Mouse (Mus musculus) hindbrain, embryonic 10.5 days (tissue): Measurements from ENCODE around the gene Gdf15. TPM values are rescaled to one million over a fixed set of nuclear protein-coding genes. Genes with fewer than 3 reads are reported as not detected.
A peak's percentile ranks its signal among the peaks of the same experiment; 100 is the strongest.

Experiments
- DNase-seq: peaks from one replicate; pipeline ENCODE4 v3.0.0-alpha.2; 2017; ENCODE audit warnings: low spot score
- H3K27ac ChIP-seq: fragments of 300-500 bp; sonication (generic); 2 replicates; pipeline ENCODE4 v1.5.1; 2016; ENCODE audit warnings: mild to moderate bottlenecking, moderate library complexity
- H3K27me3 ChIP-seq: fragments of 300-500 bp; sonication (generic); 2 replicates; pipeline ENCODE4 v1.6.1; 2016; ENCODE audit warnings: mild to moderate bottlenecking; ENCODE audit not compliant: poor library complexity, insufficient read depth, severe bottlenecking
- H3K36me3 ChIP-seq: fragments of 300-500 bp; sonication (generic); 2 replicates; pipeline ENCODE4 v1.6.1; 2016; ENCODE audit warnings: mild to moderate bottlenecking, moderate library complexity
- H3K4me1 ChIP-seq: fragments of 300-500 bp; sonication (generic); replicated peaks from 2 replicates; pipeline ENCODE4 v1.6.1; 2016; ENCODE audit warnings: mild to moderate bottlenecking
- H3K4me3 ChIP-seq: fragments of 300-500 bp; sonication (generic); 2 replicates; pipeline ENCODE4 v1.5.1; 2016; ENCODE audit warnings: mild to moderate bottlenecking, moderate library complexity
- H3K9me3 ChIP-seq: fragments of 300-500 bp; sonication (generic); 2 replicates; pipeline ENCODE4 v1.6.1; 2016; ENCODE audit warnings: mild to moderate bottlenecking, moderate library complexity
- WGBS: fragments of 180-500 bp; shearing (Covaris S2); methylation state at CpG from one replicate; pipeline ENCODE4 v1.1.7; 2016; 5-methylcytosine and 5-hydroxymethylcytosine counted together
- polyA plus RNA-seq: library from polyadenylated mRNA; unstranded; fragments of >200 nt; fragmentation: Nextera tagmentation; extraction: Ambion mirVana; gene quantifications from 2 replicates; pipeline ENCODE4 v1.2.1, GENCODE M21; 2016

Gdf15 gene
- polyA plus RNA-seq: not detected in 2 replicates

- WGBS: 76% methylated on average over 6 of the region's 6 CpGs
- Histone ChIP-seq H3K27ac (peak within 1 kb of the TSS; percentile 23; the same call in 1 of the 2 replicates), H3K9me3 (no peaks in the 10 kb centered on the region), H3K4me3 (peak within 1 kb of the TSS; percentile 54; the same call in 1 of the 2 replicates), H3K27me3 (peaks cover 38% of the 10 kb centered on the region), H3K36me3 (no peaks in the 10 kb centered on the region), H3K4me1 (peaks cover 42% of the 10 kb centered on the region)
- DNase-seq: no peak
Measured at GRCm38 (mm10) chr8:70632346-70632892, at the start of gene Gdf15. Gdf15 (minus strand) TSS chr8:70632456.

- Histone ChIP-seq H3K9me3 (no peaks in the 10 kb centered on the region), H3K27me3 (peaks cover 3% of the 10 kb centered on the region; the same call in 1 of the 2 replicates), H3K36me3 (peaks cover 34% of the 10 kb centered on the region), H3K4me1 (peaks cover 21% of the 10 kb centered on the region), H3K27ac (no peak overlapping the region), H3K4me3 (no peak overlapping the region)
- no peak for DNase-seq
- WGBS: 75% methylated on average over 3 of the region's 3 CpGs
Measured at GRCm38 (mm10) chr8:70681410-70681809, 49.2 kb upstream of the Gdf15 start.

GRCm38 (mm10) chr8:70680039-70680438, 47.8 kb upstream of the Gdf15 start:
- peaks cover 41% of the 10 kb centered on the region for H3K36me3 ChIP-seq
- 82% methylated on average over 3 of the region's 3 CpGs for WGBS
- H3K27me3 ChIP-seq: peaks cover 3% of the 10 kb centered on the region; the same call in 1 of the 2 replicates
- H3K9me3 ChIP-seq: no peaks in the 10 kb centered on the region
- 0 out of 2 replicates have a peak overlapping the region, but pooled peaks have one; percentile 24 for H3K27ac ChIP-seq
- peaks cover 21% of the 10 kb centered on the region for H3K4me1 ChIP-seq
- DNase-seq: no peak
- H3K4me3 ChIP-seq: no peak overlapping the region

GRCm38 (mm10) chr8:70679404-70679803, 47.1 kb upstream of the Gdf15 start:
- Histone ChIP-seq H3K4me3 (no peak overlapping the region), H3K27me3 (peaks cover under 1% of the 10 kb centered on the region; the same call in 1 of the 2 replicates), H3K4me1 (peaks cover 22% of the 10 kb centered on the region), H3K36me3 (peaks cover 41% of the 10 kb centered on the region), H3K27ac (no peak overlapping the region), H3K9me3 (no peaks in the 10 kb centered on the region)
- 86% methylated on average over 4 of the region's 4 CpGs for WGBS
- no peak for DNase-seq

GRCm38 (mm10) chr8:70678679-70679078, 46.4 kb upstream of the Gdf15 start:
- no peak for DNase-seq
- H3K27me3 ChIP-seq: no peaks in the 10 kb centered on the region; the same call in 1 of the 2 replicates
- H3K9me3 ChIP-seq: no peaks in the 10 kb centered on the region
- H3K4me1 ChIP-seq: peaks cover 25% of the 10 kb centered on the region
- H3K36me3 ChIP-seq: peaks cover 41% of the 10 kb centered on the region
- H3K27ac ChIP-seq: no peak overlapping the region
- H3K4me3 ChIP-seq: no peak overlapping the region

- Histone ChIP-seq H3K27ac (peak overlapping the region; percentile 16; the same call in 1 of the 2 replicates), H3K4me1 (peaks cover 26% of the 10 kb centered on the region), H3K27me3 (no peaks in the 10 kb centered on the region; the same call in 1 of the 2 replicates), H3K4me3 (no peak overlapping the region), H3K9me3 (no peaks in the 10 kb centered on the region), H3K36me3 (peaks cover 41% of the 10 kb centered on the region)
- WGBS: 93% methylated on average over 15 of the region's 15 CpGs
- DNase-seq: no peak
Measured at GRCm38 (mm10) chr8:70677451-70678080, 45.3 kb upstream of the Gdf15 start.

GRCm38 (mm10) chr8:70675336-70675735, 43.1 kb upstream of the Gdf15 start:
- H3K9me3 ChIP-seq: no peaks in the 10 kb centered on the region

GRCm38 (mm10) chr8:70674716-70675115, 42.5 kb upstream of the Gdf15 start:
- H3K36me3 ChIP-seq: peaks cover 36% of the 10 kb centered on the region
- H3K27me3 ChIP-seq: no peaks in the 10 kb centered on the region
- DNase-seq: no peak
- H3K4me3 ChIP-seq: peak overlapping the region; percentile 71
- 88% methylated on average over 4 of the region's 4 CpGs for WGBS
- peaks cover 31% of the 10 kb centered on the region for H3K4me1 ChIP-seq
- H3K9me3 ChIP-seq: no peaks in the 10 kb centered on the region
- H3K27ac ChIP-seq: peak overlapping the region; percentile 98

More at GRCm38 (mm10) chr8:70675336-70675735, 43.1 kb upstream of the Gdf15 start:
- DNase-seq: no peak
- Histone ChIP-seq H3K4me3 (0 out of 2 replicates have a peak overlapping the region, but pooled peaks have one; percentile 71), H3K27ac (no peak overlapping the region), H3K36me3 (peaks cover 41% of the 10 kb centered on the region), H3K27me3 (no peaks in the 10 kb centered on the region), H3K4me1 (peaks cover 31% of the 10 kb centered on the region)
- whole genome bisulfite sequencing: 87% methylated on average over 1 of the region's 1 CpGs

GRCm38 (mm10) chr8:70674109-70674508, 41.9 kb upstream of the Gdf15 start:
- H3K4me1 ChIP-seq: peaks cover 31% of the 10 kb centered on the region
- no peaks in the 10 kb centered on the region for H3K27me3 ChIP-seq
- 85% methylated on average over 3 of the region's 3 CpGs for WGBS
- peak overlapping the region; percentile 98 for H3K27ac ChIP-seq
- peak overlapping the region; percentile 71 for H3K4me3 ChIP-seq
- H3K36me3 ChIP-seq: peaks cover 30% of the 10 kb centered on the region
- H3K9me3 ChIP-seq: no peaks in the 10 kb centered on the region
- DNase-seq: no peak

- Histone ChIP-seq H3K36me3 (peaks cover 22% of the 10 kb centered on the region), H3K27me3 (no peaks in the 10 kb centered on the region), H3K9me3 (no peaks in the 10 kb centered on the region), H3K27ac (peak within 1 kb of the TSS; percentile 98), H3K4me1 (peaks cover 31% of the 10 kb centered on the region), H3K4me3 (peak within 1 kb of the TSS; percentile 71)
- under 1% methylated on average over 60 of the region's 60 CpGs for WGBS
- DNase-seq: peak; percentile 99
Measured at GRCm38 (mm10) chr8:70673079-70673856, 41.0 kb upstream of the Gdf15 start, which contains the start of gene Lsm4. Lsm4 (plus strand) TSS chr8:70673248.

- peaks cover 31% of the 10 kb centered on the region for H3K4me1 ChIP-seq
- WGBS: 40% methylated on average over 19 of the region's 19 CpGs
- H3K4me3 ChIP-seq: peak overlapping the region; percentile 71
- H3K27me3 ChIP-seq: no peaks in the 10 kb centered on the region
- peak overlapping the region; percentile 98 for H3K27ac ChIP-seq
- H3K36me3 ChIP-seq: peaks cover 14% of the 10 kb centered on the region
- DNase-seq: no peak
- H3K9me3 ChIP-seq: 0 out of 2 replicates have a peak, but pooled peaks cover 3% of the 10 kb centered on the region
Measured at GRCm38 (mm10) chr8:70672325-70673078, 40.2 kb upstream of the Gdf15 start.
